8 mouse cellular contexts compared by ENCODE assay signal in genomic region chr1:37998371-37999199, GRCm38 (mm10). TPM values are rescaled to one million over a fixed set of nuclear protein-coding genes. Genes with fewer than 3 reads are reported as not detected.
A peak's percentile ranks its signal among the peaks of the same experiment; 100 is the strongest.
DNase-seq lines count a peak whose midpoint lies in the region; ATAC-seq lines count a peak whose summit lies in the region.

No protein-coding gene starts in this region.

- peaks cover 15% of the 10 kb centered on the region for H3K4me1 ChIP-seq in lung, embryonic 15.5 days
- H3K4me1 ChIP-seq in brown adipose tissue, adult 24 weeks (ENCODE audit: control insufficient read depth, insufficient read depth, insufficient read length, low read length), result no peaks in the 10 kb centered on the region
- peaks cover 20% of the 10 kb centered on the region for H3K4me1 ChIP-seq in hindbrain, embryonic 15.5 days (replicated peaks)
- peaks cover 18% of the 10 kb centered on the region for H3K4me1 ChIP-seq in midbrain, embryonic 10.5 days

- WGBS in lung, embryonic 15.5 days, result 3% methylated on average over 37 of the region's 47 CpGs
- 5% methylated on average over 46 of the region's 47 CpGs for WGBS in hindbrain, embryonic 15.5 days
- 4% methylated on average over 47 of the region's 47 CpGs for WGBS in midbrain, embryonic 10.5 days

- peak overlapping the region; percentile 80 for H3K4me2 ChIP-seq in lung, embryonic 15.5 days
- peak overlapping the region; percentile 94 for H3K4me2 ChIP-seq in hindbrain, embryonic 15.5 days

- peak overlapping the region; percentile 88 for H3K9ac ChIP-seq in lung, embryonic 15.5 days
- peak overlapping the region; percentile 75 for H3K9ac ChIP-seq in hindbrain, embryonic 15.5 days

- no peaks in the 10 kb centered on the region for H3K27me3 ChIP-seq in lung, embryonic 15.5 days
- H3K27me3 ChIP-seq in hindbrain, embryonic 15.5 days, result no peaks in the 10 kb centered on the region
- H3K27me3 ChIP-seq in midbrain, embryonic 10.5 days (ENCODE audit: low read depth, poor library complexity, severe bottlenecking), result no peaks in the 10 kb centered on the region

- peak overlapping the region; percentile 97 for H3K4me3 ChIP-seq in lung, embryonic 15.5 days
- peak overlapping the region; percentile 96 for H3K4me3 ChIP-seq in brown adipose tissue, adult 24 weeks (ENCODE audit: insufficient read depth, low read depth, low read length)
- peak overlapping the region; percentile 98 for H3K4me3 ChIP-seq in hindbrain, embryonic 15.5 days
- peak overlapping the region; percentile 99 for H3K4me3 ChIP-seq in midbrain, embryonic 10.5 days

- DNase-seq in lung, postnatal 4 days, result no peak
- DNase-seq in midbrain, embryonic 10.5 days (ENCODE audit: low spot score), result no peak
- no peak for DNase-seq in yolk sac, embryonic 10.5 days (ENCODE audit: low spot score)
- DNase-seq in frontal cortex, postnatal 25 days (ENCODE audit: low spot score in 2 of 2), result no peak
- DNase-seq in cerebellum, postnatal 36 days, result no peak

- ATAC-seq in lung, embryonic 15.5 days (ENCODE audit: borderline replicate concordance, extremely low read depth, low FRiP score, low TSS enrichment), result peak; percentile 21
- peak; percentile 19 for ATAC-seq in hindbrain, embryonic 15.5 days (ENCODE audit: low FRiP score, low read depth)

- H3K36me3 ChIP-seq in lung, embryonic 15.5 days, result peaks cover 20% of the 10 kb centered on the region
- H3K36me3 ChIP-seq in hindbrain, embryonic 15.5 days, result peaks cover 19% of the 10 kb centered on the region
- peaks cover 23% of the 10 kb centered on the region for H3K36me3 ChIP-seq in midbrain, embryonic 10.5 days

- peak overlapping the region; percentile 92 for H3K27ac ChIP-seq in lung, embryonic 15.5 days
- peak overlapping the region; percentile 10 for H3K27ac ChIP-seq in brown adipose tissue, adult 24 weeks (replicated peaks; ENCODE audit: low read depth, low read length)
- peak overlapping the region; percentile 95 for H3K27ac ChIP-seq in hindbrain, embryonic 15.5 days (replicated peaks)
- peak overlapping the region; percentile 94 for H3K27ac ChIP-seq in midbrain, embryonic 10.5 days (replicated peaks)

- H3K9me3 ChIP-seq in lung, embryonic 15.5 days, result no peaks in the 10 kb centered on the region
- no peaks in the 10 kb centered on the region for H3K9me3 ChIP-seq in hindbrain, embryonic 15.5 days
- no peaks in the 10 kb centered on the region for H3K9me3 ChIP-seq in midbrain, embryonic 10.5 days (replicated peaks)

RNA-seq across cellular contexts. Expression of gene Eif5b, which starts 0.8 kb away (rescaled TPM):
- 22.0 and 23.7 TPM in 2 replicates for polyA plus RNA-seq in lung, embryonic 15.5 days (2015; fragmentation: Nextera tagmentation; extraction: Ambion mirVana)
- polyA plus RNA-seq in brown adipose tissue, adult 24 weeks (2012; ENCODE audit: insufficient read depth, insufficient read length, missing spikeins), result 27.9 and 35.8 TPM in 2 replicates
- 20.4 and 23.2 TPM in 2 replicates for polyA plus RNA-seq in hindbrain, embryonic 15.5 days (2015; fragmentation: Nextera tagmentation; extraction: Ambion mirVana)
- 24.7 and 24.9 TPM in 2 replicates for polyA plus RNA-seq in midbrain, embryonic 10.5 days (2016; fragmentation: Nextera tagmentation; extraction: Ambion mirVana)

RNA-seq across cellular contexts. Expression of gene Txndc9, which starts 0.9 kb away (rescaled TPM):
- 149 TPM in 2 replicates for polyA plus RNA-seq in lung, embryonic 15.5 days (2015; fragmentation: Nextera tagmentation; extraction: Ambion mirVana)
- 56.9 and 63.9 TPM in 2 replicates for polyA plus RNA-seq in brown adipose tissue, adult 24 weeks (2012; ENCODE audit: insufficient read depth, insufficient read length, missing spikeins)
- 128 and 130 TPM in 2 replicates for polyA plus RNA-seq in hindbrain, embryonic 15.5 days (2015; fragmentation: Nextera tagmentation; extraction: Ambion mirVana)
- polyA plus RNA-seq in midbrain, embryonic 10.5 days (2016; fragmentation: Nextera tagmentation; extraction: Ambion mirVana), result 154 and 160 TPM in 2 replicates

RNA-seq across cellular contexts. Expression of gene Lyg1, which starts 41.0 kb away (rescaled TPM):
- not detected in 2 replicates for polyA plus RNA-seq in lung, embryonic 15.5 days (2015; fragmentation: Nextera tagmentation; extraction: Ambion mirVana)
- not detected in 2 replicates for polyA plus RNA-seq in brown adipose tissue, adult 24 weeks (2012; ENCODE audit: insufficient read depth, insufficient read length, missing spikeins)
- not detected in 2 replicates for polyA plus RNA-seq in hindbrain, embryonic 15.5 days (2015; fragmentation: Nextera tagmentation; extraction: Ambion mirVana)
- not detected in 2 replicates for polyA plus RNA-seq in midbrain, embryonic 10.5 days (2016; fragmentation: Nextera tagmentation; extraction: Ambion mirVana)

Comparison
In these comparisons a context has a peak if more than half of its experiments do, and no peak if none do; other contexts are left out.
1. H3K27ac ChIP-seq: peak in every context shown above with its lines; median percentile 95 in hindbrain, embryonic 15.5 days; 94 in midbrain, embryonic 10.5 days; 92 in lung, embryonic 15.5 days; 10 in brown adipose tissue, adult 24 weeks.